Mouse (Mus musculus) olfactory bulb, adult 2 months (tissue): Measurements from ENCODE around the gene Hrct1. TPM values are rescaled to one million over a fixed set of nuclear protein-coding genes. Genes with fewer than 3 reads are reported as not detected.

Experiments used
- H3K27ac ChIP-seq: fragments of 200-500 bp; 2 replicates; pipeline ENCODE4 v1.5.1; 2012; ENCODE audit warnings: low read depth, low read length; ENCODE audit not compliant: insufficient read depth
- H3K4me1 ChIP-seq: fragments of 200-500 bp; 2 replicates; pipeline ENCODE4 v1.6.1; 2012; ENCODE audit warnings: low read length; ENCODE audit not compliant: control insufficient read depth, insufficient read depth
- H3K4me3 ChIP-seq: fragments of 200-500 bp; 2 replicates; pipeline ENCODE4 v1.5.1; 2012; ENCODE audit warnings: mild to moderate bottlenecking, low read depth, low read length, moderate library complexity; ENCODE audit not compliant: insufficient read depth
- CTCF ChIP-seq: fragments of 200-500 bp; IDR thresholded peaks from 2 replicates; pipeline ENCODE4 v1.5.1; 2012; ENCODE audit warnings: low read depth, mild to moderate bottlenecking, low read length, moderate library complexity; ENCODE audit not compliant: insufficient read depth
- POLR2A ChIP-seq: fragments of 200-500 bp; IDR thresholded peaks from 2 replicates; pipeline ENCODE4 v1.6.1; 2012; ENCODE audit warnings: mild to moderate bottlenecking, low read depth, low read length, moderate library complexity; ENCODE audit not compliant: insufficient read depth
- WGBS: fragments of 180-500 bp; shearing (Covaris S2); methylation state at CpG from one replicate; pipeline ENCODE4 v1.1.7; 2018; 5-methylcytosine and 5-hydroxymethylcytosine counted together
- polyA plus RNA-seq: library from polyadenylated mRNA; stranded (reverse); fragments of >200 nt; gene quantifications from 2 replicates; pipeline ENCODE4 v1.2.4, GENCODE M21; 2012; ENCODE audit warnings: low replicate concordance; ENCODE audit not compliant: missing spikeins, insufficient read depth, insufficient read length

Hrct1 gene
- polyA plus RNA-seq, 1 experiment, result not detected

GRCm38 (mm10) chr4:43724764-43725163, 2.2 kb upstream of the Hrct1 start:
- no peak overlapping the region for H3K4me3 ChIP-seq
- no peak overlapping the region for H3K27ac ChIP-seq
- TF ChIP-seq POLR2A (no peak), CTCF (no peak)
- WGBS, result 57% methylated on average over 1 of the region's 1 CpGs
- peaks cover 15% of the 10 kb centered on the region for H3K4me1 ChIP-seq

DNA sequence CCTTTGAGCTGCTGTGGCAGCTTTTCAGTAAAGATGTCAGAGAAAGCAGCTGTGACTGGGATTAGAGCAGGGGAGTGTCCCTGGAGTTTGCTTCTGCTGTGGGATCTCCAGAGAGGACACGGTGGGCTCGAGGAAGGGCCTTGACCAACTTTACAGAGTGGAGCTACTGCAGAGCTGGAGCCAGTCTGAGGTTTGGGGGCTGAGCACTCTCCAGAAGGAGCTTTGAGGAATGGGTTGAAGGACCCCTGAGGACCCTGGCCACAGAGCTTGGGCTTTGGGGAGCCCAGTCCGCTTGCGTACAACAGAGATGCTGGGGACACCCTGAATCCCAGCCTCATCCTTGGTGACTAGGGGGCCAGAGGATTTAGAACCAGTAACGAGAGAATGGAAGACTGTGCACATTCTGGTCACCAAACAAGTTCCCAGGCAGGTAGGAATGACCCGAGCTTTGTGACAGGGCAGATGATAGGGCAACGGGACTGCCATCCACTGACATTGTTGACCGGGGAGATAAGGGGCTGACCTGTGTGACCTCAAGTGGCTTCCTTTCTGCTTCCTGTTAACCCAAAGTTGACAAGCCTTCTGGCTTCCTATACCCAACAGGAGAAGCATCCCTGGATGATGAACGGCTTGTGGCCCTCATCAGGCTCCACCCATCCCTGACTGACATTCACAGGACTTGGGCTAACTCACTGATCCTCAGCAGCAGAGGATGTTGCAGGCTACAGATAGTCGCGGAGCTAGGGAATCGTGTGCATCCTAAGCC, 577 bp upstream of the Hrct1 start:
- Histone ChIP-seq H3K4me1 (peaks cover 21% of the 10 kb centered on the region), H3K27ac (no peak overlapping the region)
- WGBS, result 79% methylated on average over 12 of the region's 12 CpGs

GRCm38 (mm10) chr4:43727718-43728575, 959 bp downstream of the Hrct1 start:
- H3K4me1 ChIP-seq, result peaks cover 21% of the 10 kb centered on the region
- no peak overlapping the region for H3K27ac ChIP-seq
- TF ChIP-seq CTCF (no peak), POLR2A (no peak)
- no peak overlapping the region for H3K4me3 ChIP-seq
- 76% methylated on average over 7 of the region's 7 CpGs for WGBS

More for the DNA sequence above, 577 bp upstream of the Hrct1 start:
- no peak overlapping the region for H3K4me3 ChIP-seq
- TF ChIP-seq POLR2A, result no peak
- no peak for TF ChIP-seq CTCF

DNA sequence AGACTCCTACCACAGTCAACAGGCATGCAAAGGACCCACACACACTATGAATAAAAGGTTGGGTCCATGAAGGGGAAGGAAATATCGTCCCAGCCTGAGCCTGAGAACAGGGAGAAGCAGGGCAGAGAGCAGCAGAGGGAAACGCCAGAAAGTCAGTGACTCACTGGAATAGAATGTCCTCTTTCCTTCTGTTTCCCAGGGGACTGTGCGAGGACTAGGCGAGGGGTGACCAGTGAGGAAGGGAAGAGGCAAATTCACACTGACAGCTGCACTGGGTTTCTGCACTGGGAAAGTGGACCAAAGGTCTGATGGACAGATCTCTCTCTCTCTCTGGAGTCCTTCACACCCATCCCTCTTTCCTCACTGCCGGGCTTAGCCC, 1.6 kb downstream of the Hrct1 start:
- Histone ChIP-seq H3K4me3 (no peak overlapping the region), H3K27ac (no peak overlapping the region)

GRCm38 (mm10) chr4:43729126-43729525, 2.1 kb downstream of the Hrct1 start:
- WGBS, result 82% methylated on average over 3 of the region's 3 CpGs
- TF ChIP-seq CTCF (no peak), POLR2A (no peak)
- H3K4me1 ChIP-seq, result peaks cover 21% of the 10 kb centered on the region
- H3K27ac ChIP-seq, result no peak overlapping the region
- no peak overlapping the region for H3K4me3 ChIP-seq

More for the DNA sequence above, 1.6 kb downstream of the Hrct1 start:
- TF ChIP-seq POLR2A, result no peak
- TF ChIP-seq CTCF, result no peak
- WGBS, result 67% methylated on average over 5 of the region's 5 CpGs
- H3K4me1 ChIP-seq, result peaks cover 21% of the 10 kb centered on the region

GRCm38 (mm10) chr4:43729794-43730550, 3.0 kb downstream of the Hrct1 start, which contains the start of gene Spaar:
Gene Spaar (plus strand): TSS chr4:43730034.
- Histone ChIP-seq H3K4me3 (no peak within 1 kb of the TSS), H3K27ac (no peak within 1 kb of the TSS), H3K4me1 (peaks cover 21% of the 10 kb centered on the region)
- 75% methylated on average over 14 of the region's 14 CpGs for WGBS
- TF ChIP-seq CTCF (no peak), POLR2A (no peak)

- Histone ChIP-seq H3K4me3 (no peak overlapping the region), H3K4me1 (peaks cover 21% of the 10 kb centered on the region), H3K27ac (no peak overlapping the region)
- WGBS, result 73% methylated on average over 21 of the region's 21 CpGs
- TF ChIP-seq CTCF (no peak), POLR2A (no peak)
Observed at GRCm38 (mm10) chr4:43730750-43731297, 3.8 kb downstream of the Hrct1 start.

DNA sequence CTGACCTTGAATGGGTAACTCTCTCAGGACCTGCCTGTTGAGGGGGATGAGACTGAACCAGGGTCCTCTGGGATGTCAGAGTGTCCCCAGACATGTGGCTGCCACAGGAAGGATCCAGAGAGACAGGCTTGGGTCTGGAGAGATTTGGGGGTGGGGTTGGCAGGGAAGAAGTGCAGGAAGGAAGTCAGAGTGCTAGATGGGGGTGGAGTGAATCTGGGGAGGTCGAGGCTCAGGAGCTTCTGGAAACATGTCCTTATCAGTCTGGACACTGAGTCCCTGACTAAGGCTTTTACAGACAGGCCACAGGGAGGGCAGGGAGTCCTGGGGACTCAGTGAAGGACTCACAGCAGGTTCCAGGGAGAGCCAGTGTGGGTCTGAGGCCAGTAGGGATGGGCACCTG, 5.2 kb downstream of the Hrct1 start:
- peaks cover 19% of the 10 kb centered on the region for H3K4me1 ChIP-seq
- 28% methylated on average over 1 of the region's 1 CpGs for WGBS
- no peak overlapping the region for H3K4me3 ChIP-seq
- TF ChIP-seq POLR2A, result no peak
- TF ChIP-seq CTCF, result no peak
- no peak overlapping the region for H3K27ac ChIP-seq

DNA sequence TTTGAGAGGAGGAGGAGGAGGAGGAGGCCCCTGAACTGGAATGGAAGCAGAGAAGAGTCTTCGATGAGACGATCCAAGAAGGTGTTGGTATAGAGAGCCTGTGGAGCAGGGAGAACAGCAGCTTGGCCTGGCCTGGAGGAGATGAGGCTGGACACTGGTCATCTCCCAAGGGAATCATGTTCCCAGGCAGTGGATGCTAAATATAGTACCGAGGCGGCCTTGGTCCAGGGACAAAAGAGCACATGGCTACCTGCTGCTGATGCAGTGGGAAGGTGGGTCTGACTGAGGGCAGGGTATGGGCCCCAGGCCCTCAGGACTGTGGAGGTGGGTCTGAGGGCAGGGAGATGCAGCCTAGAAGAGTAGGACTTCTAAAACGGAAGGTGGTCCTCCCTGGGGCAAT, 6.2 kb downstream of the Hrct1 start:
- Histone ChIP-seq H3K27ac (no peak overlapping the region), H3K4me1 (peaks cover 10% of the 10 kb centered on the region), H3K4me3 (no peak overlapping the region)
- TF ChIP-seq CTCF, result no peak
- TF ChIP-seq POLR2A, result no peak
- WGBS, result 81% methylated on average over 5 of the region's 5 CpGs
